Mouse (Mus musculus): ENCODE results near the gene Rflnb. TPM values are rescaled to one million over a fixed set of nuclear protein-coding genes. Genes with fewer than 3 reads are reported as not detected.

Gene Rflnb
- total and polyA plus RNA-seq, 2 experiments from 2014 or later = 16.4 to 24.1 TPM

GRCm38 (mm10) chr11:76042041-76042638 is 14.6 kb upstream of the Rflnb start:
- Histone ChIP-seq H3K36me3 (replicated peaks; ENCODE audit: control insufficient read depth, insufficient read depth, low read length) (peaks cover 8% of the 10 kb centered on the region; the same call in 1 of the 2 replicates), H3K4me2 (ENCODE audit: low read depth, low read length) (no peak overlapping the region), H3K4me1 (ENCODE audit: control insufficient read depth, insufficient read depth) (peaks cover 18% of the 10 kb centered on the region), H3K27me3 (ENCODE audit: control insufficient read depth, insufficient read depth, low read length) (no peaks in the 10 kb centered on the region), H3K9ac (replicated peaks; ENCODE audit: low read depth, low read length) (no peak overlapping the region), H3K9me3 (replicated peaks; ENCODE audit: control insufficient read depth, low read length) (no peaks in the 10 kb centered on the region), H3K4me3 (ENCODE audit: low read depth, low read length) (no peak overlapping the region), H3K27ac (ENCODE audit: low read depth) (peak overlapping the region; percentile 75)
- TF ChIP-seq CTCF (IDR thresholded peaks at IDR 0.05; ENCODE audit: low read depth) = no peak
- TF ChIP-seq EP300 (IDR thresholded peaks at IDR 0.05; ENCODE audit: low read depth) = no peak
- WGBS = 42% methylated on average over 10 of the region's 10 CpGs
- 0 out of 2 replicates have a peak, but pooled peaks have one; percentile 22 for ATAC-seq (ENCODE audit: insufficient read depth, low read depth)
- DNase-seq (ENCODE audit: low spot score) = no peak

- H3K9me3 ChIP-seq (replicated peaks; ENCODE audit: control insufficient read depth, low read length) = no peaks in the 10 kb centered on the region
- H3K27ac ChIP-seq (ENCODE audit: low read depth) = peak overlapping the region; percentile 75; the same call in 1 of the 2 replicates
- no peaks in the 10 kb centered on the region for H3K36me3 ChIP-seq (replicated peaks; ENCODE audit: control insufficient read depth, insufficient read depth, low read length)
- TF ChIP-seq CTCF (IDR thresholded peaks at IDR 0.05; ENCODE audit: low read depth) = no peak
- no peak for TF ChIP-seq EP300 (IDR thresholded peaks at IDR 0.05; ENCODE audit: low read depth)
- peaks cover 18% of the 10 kb centered on the region for H3K4me1 ChIP-seq (ENCODE audit: control insufficient read depth, insufficient read depth)
- no peak overlapping the region for H3K4me2 ChIP-seq (ENCODE audit: low read depth, low read length)
- 77% methylated on average over 4 of the region's 4 CpGs for WGBS
- no peak overlapping the region for H3K4me3 ChIP-seq (ENCODE audit: low read depth, low read length)
- H3K9ac ChIP-seq (replicated peaks; ENCODE audit: low read depth, low read length) = no peak overlapping the region
- no peaks in the 10 kb centered on the region for H3K27me3 ChIP-seq (ENCODE audit: control insufficient read depth, insufficient read depth, low read length)
- DNase-seq (ENCODE audit: low spot score) = no peak
- ATAC-seq (ENCODE audit: insufficient read depth, low read depth) = no peak
These were observed 13.3 kb upstream of the Rflnb start for GRCm38 (mm10) chr11:76040761-76041376.

- H3K27me3 ChIP-seq (ENCODE audit: control insufficient read depth, insufficient read depth, low read length) = no peaks in the 10 kb centered on the region
- H3K27ac ChIP-seq (ENCODE audit: low read depth) = no peak overlapping the region
- no peak overlapping the region for H3K9ac ChIP-seq (replicated peaks; ENCODE audit: low read depth, low read length)
- no peaks in the 10 kb centered on the region for H3K9me3 ChIP-seq (replicated peaks; ENCODE audit: control insufficient read depth, low read length)
- H3K36me3 ChIP-seq (replicated peaks; ENCODE audit: control insufficient read depth, insufficient read depth, low read length) = no peaks in the 10 kb centered on the region
- 84% methylated on average over 8 of the region's 8 CpGs for WGBS
- no peak for TF ChIP-seq EP300 (IDR thresholded peaks at IDR 0.05; ENCODE audit: low read depth)
- TF ChIP-seq CTCF (IDR thresholded peaks at IDR 0.05; ENCODE audit: low read depth) = no peak
- no peak for DNase-seq (ENCODE audit: low spot score)
- H3K4me3 ChIP-seq (ENCODE audit: low read depth, low read length) = no peak overlapping the region
- peaks cover 18% of the 10 kb centered on the region for H3K4me1 ChIP-seq (ENCODE audit: control insufficient read depth, insufficient read depth)
- H3K4me2 ChIP-seq (ENCODE audit: low read depth, low read length) = no peak overlapping the region
- no peak for ATAC-seq (ENCODE audit: insufficient read depth, low read depth)
These were observed 12.5 kb upstream of the Rflnb start for GRCm38 (mm10) chr11:76040106-76040505.

- H3K4me2 ChIP-seq (ENCODE audit: low read depth, low read length) = no peak overlapping the region
- H3K9me3 ChIP-seq (replicated peaks; ENCODE audit: control insufficient read depth, low read length) = no peaks in the 10 kb centered on the region
- no peak overlapping the region for H3K27ac ChIP-seq (ENCODE audit: low read depth)
- 85% methylated on average over 3 of the region's 3 CpGs for WGBS
- TF ChIP-seq EP300 (IDR thresholded peaks at IDR 0.05; ENCODE audit: low read depth) = no peak
- TF ChIP-seq CTCF (IDR thresholded peaks at IDR 0.05; ENCODE audit: low read depth) = no peak
- ATAC-seq (ENCODE audit: insufficient read depth, low read depth) = no peak
- no peak for DNase-seq (ENCODE audit: low spot score)
- no peak overlapping the region for H3K9ac ChIP-seq (replicated peaks; ENCODE audit: low read depth, low read length)
- no peak overlapping the region for H3K4me3 ChIP-seq (ENCODE audit: low read depth, low read length)
- peaks cover 18% of the 10 kb centered on the region for H3K4me1 ChIP-seq (ENCODE audit: control insufficient read depth, insufficient read depth)
- H3K27me3 ChIP-seq (ENCODE audit: control insufficient read depth, insufficient read depth, low read length) = no peaks in the 10 kb centered on the region
- H3K36me3 ChIP-seq (replicated peaks; ENCODE audit: control insufficient read depth, insufficient read depth, low read length) = no peaks in the 10 kb centered on the region
These were observed 11.9 kb upstream of the Rflnb start for GRCm38 (mm10) chr11:76039271-76040053.

- peak overlapping the region; percentile 55 for H3K27ac ChIP-seq (ENCODE audit: low read depth)
- H3K9me3 ChIP-seq (replicated peaks; ENCODE audit: control insufficient read depth, low read length) = no peaks in the 10 kb centered on the region
- no peaks in the 10 kb centered on the region for H3K36me3 ChIP-seq (replicated peaks; ENCODE audit: control insufficient read depth, insufficient read depth, low read length)
- H3K4me2 ChIP-seq (ENCODE audit: low read depth, low read length) = no peak overlapping the region
- 37% methylated on average over 6 of the region's 6 CpGs for WGBS
- no peak overlapping the region for H3K9ac ChIP-seq (replicated peaks; ENCODE audit: low read depth, low read length)
- TF ChIP-seq CTCF (IDR thresholded peaks at IDR 0.05; ENCODE audit: low read depth) = no peak
- TF ChIP-seq EP300 (IDR thresholded peaks at IDR 0.05; ENCODE audit: low read depth) = no peak
- peak; percentile 30 for DNase-seq (ENCODE audit: low spot score)
- ATAC-seq (ENCODE audit: insufficient read depth, low read depth) = peak; percentile 43; the same call in 1 of the 2 replicates
- no peaks in the 10 kb centered on the region for H3K27me3 ChIP-seq (ENCODE audit: control insufficient read depth, insufficient read depth, low read length)
- 0 out of 2 replicates have a peak, but pooled peaks cover 10% of the 10 kb centered on the region for H3K4me1 ChIP-seq (ENCODE audit: control insufficient read depth, insufficient read depth)
- no peak overlapping the region for H3K4me3 ChIP-seq (ENCODE audit: low read depth, low read length)
These were observed 10.2 kb upstream of the Rflnb start for GRCm38 (mm10) chr11:76037581-76038294.
